ENCODE assay signal across 21 mouse cellular contexts in genomic region chr2:170895096-170895495, GRCm38 (mm10).
DNase-seq lines count a peak whose midpoint lies in the region; ATAC-seq and TF ChIP-seq lines count a peak whose summit lies in the region.
"Had no signal": no experiment of that assay in that cellular context is flagged by ENCODE, and none has a peak within 500 bp of the region (broad histone marks: within the 10 kb centered on the region; RNA-seq: fewer than 3 reads in every experiment).

No protein-coding gene starts in this region.

- H3K27ac ChIP-seq in left cerebral cortex, adult 2 months, result no peak overlapping the region
- H3K27ac ChIP-seq: heart, embryonic 10.5 days; hindbrain, embryonic 12.5 days; limb, embryonic 12.5 days; liver, embryonic 12.5 days had no signal

- DNase-seq in frontal cortex, postnatal 36 days (ENCODE audit: low spot score in 2 of 2), result peak; percentile 35 to 50
- DNase-seq in frontal cortex, postnatal 14 days (ENCODE audit: low spot score in 2 of 2), result no peak
- peak; percentile 55 to 65 for DNase-seq in left cerebral cortex, postnatal 14 days (ENCODE audit: low spot score in 2 of 2)
- no peak for DNase-seq in left cerebral cortex, adult 2 months (ENCODE audit: extremely low spot score in 1 of 2, low spot score in 2 of 2)
- peak; percentile 73 to 75 for DNase-seq in right cerebral cortex, postnatal 10 days (ENCODE audit: low spot score in 2 of 2)
- DNase-seq in lung, postnatal 10 days, result no peak
- DNase-seq: cerebellum, adult 8-10 months; heart, postnatal 10 days; kidney, adult 2 months; kidney, postnatal 14 days; lung, adult 2 months; lung, postnatal 4 days; thymus, adult 18-20 months had no signal

- intact Hi-C loops in left cerebral cortex, postnatal 14 days (cut with DNase I), result no loop called here
- intact Hi-C loops in left cerebral cortex, adult 2 months (cut with DNase I), result no loop called here

- no peak for ATAC-seq in erythroblast, adult 5-6 weeks (replicated peaks; ENCODE audit: low FRiP score, poor library complexity, severe bottlenecking)
- ATAC-seq: inflammation-experienced regulatory T-cells, adult 6 months; liver, embryonic 12.5 days; midbrain, embryonic 16.5 days had no signal

- H3K4me3 ChIP-seq in left cerebral cortex, adult 2 months, result no peak overlapping the region
- H3K4me3 ChIP-seq: erythroblast, embryonic 14.5 days; heart, embryonic 10.5 days; hindbrain, embryonic 12.5 days; limb, embryonic 12.5 days; liver, embryonic 12.5 days had no signal

- TF ChIP-seq CTCF in left cerebral cortex, adult 2 months (IDR thresholded peaks at IDR 0.05), result no peak

Comparison
In these comparisons a context has a peak if more than half of its experiments do, and no peak if none do; other contexts are left out.
1. DNase-seq: peak in frontal cortex, postnatal 36 days (2 of 2), left cerebral cortex, postnatal 14 days (2 of 2) and right cerebral cortex, postnatal 10 days (2 of 2); none in frontal cortex, postnatal 14 days (0 of 2), left cerebral cortex, adult 2 months (0 of 2) and lung, postnatal 10 days (single experiment).